Mouse (Mus musculus): ENCODE data around the gene D630045J12Rik. TPM values are rescaled to one million over a fixed set of nuclear protein-coding genes. Genes with fewer than 3 reads are reported as not detected.

D630045J12Rik gene
- total and polyA plus RNA-seq, 2 experiments from 2014 or later, result 7.6 to 31.9 TPM

DNA sequence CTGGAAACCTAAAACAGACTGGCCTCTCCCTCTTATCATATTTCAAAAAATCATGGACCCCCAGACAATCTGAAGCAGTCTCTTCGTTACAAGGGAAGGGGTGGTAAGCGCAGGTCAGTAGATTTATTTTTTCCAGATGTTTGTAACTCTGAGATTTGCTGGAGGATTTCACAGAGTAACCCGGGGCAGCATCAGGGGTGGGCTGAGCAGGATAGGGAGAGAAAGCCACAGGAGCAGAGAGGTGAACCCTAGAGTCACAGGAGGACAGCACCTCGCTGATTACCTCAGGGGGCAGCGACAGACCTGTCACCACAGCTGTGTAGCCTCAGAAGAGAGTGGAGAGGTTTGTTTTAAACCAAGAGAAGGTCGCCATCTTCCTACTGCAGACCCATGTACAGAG is 88.4 kb downstream of the D630045J12Rik start:
- Histone ChIP-seq H3K9me3 (ENCODE audit: low read length) (no peaks in the 10 kb centered on the region), H3K9ac (replicated peaks; ENCODE audit: low read length) (no peak overlapping the region), H3K4me3 (ENCODE audit: low read length) (no peak overlapping the region), H3K27me3 (ENCODE audit: insufficient read depth, low read length) (no peaks in the 10 kb centered on the region), H3K27ac (no peak overlapping the region), H3K4me2 (ENCODE audit: low read depth, low read length) (no peak overlapping the region), H3K36me3 (ENCODE audit: insufficient read depth, low read length) (peaks cover 19% of the 10 kb centered on the region), H3K4me1 (ENCODE audit: insufficient read depth, low read length) (no peaks in the 10 kb centered on the region; the same call in 1 of the 2 replicates)
- DNase-seq (ENCODE audit: low spot score) (no peak), ATAC-seq (no peak)
- TF ChIP-seq CTCF (IDR thresholded peaks at IDR 0.05; ENCODE audit: low read depth), result no peak
- 79% methylated on average over 6 of the region's 6 CpGs for WGBS

DNA sequence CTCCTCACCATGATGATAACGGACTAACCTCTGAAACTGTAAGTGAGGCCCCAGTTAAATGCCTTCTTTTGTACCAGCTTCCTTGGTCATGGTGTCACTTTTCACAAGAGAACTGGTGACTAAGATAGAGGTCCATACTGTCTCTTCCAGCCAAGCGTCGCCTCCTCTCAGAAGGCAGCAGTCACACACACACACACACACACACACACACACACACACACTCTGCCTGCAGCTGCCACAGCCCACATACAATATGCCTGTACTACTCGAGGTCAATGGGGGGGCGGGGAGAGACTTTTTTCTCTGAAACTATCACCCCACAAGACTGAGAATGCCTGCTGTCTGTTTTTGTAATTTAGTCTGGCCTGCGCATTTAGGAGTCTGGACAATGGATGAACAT is 89.1 kb downstream of the D630045J12Rik start:
- Histone ChIP-seq H3K4me1 (ENCODE audit: insufficient read depth, low read length) (no peaks in the 10 kb centered on the region; the same call in 1 of the 2 replicates), H3K36me3 (ENCODE audit: insufficient read depth, low read length) (peaks cover 17% of the 10 kb centered on the region), H3K4me2 (ENCODE audit: low read depth, low read length) (no peak overlapping the region), H3K9me3 (ENCODE audit: low read length) (no peaks in the 10 kb centered on the region), H3K4me3 (ENCODE audit: low read length) (no peak overlapping the region), H3K27me3 (ENCODE audit: insufficient read depth, low read length) (no peaks in the 10 kb centered on the region), H3K27ac (no peak overlapping the region), H3K9ac (replicated peaks; ENCODE audit: low read length) (no peak overlapping the region)
- TF ChIP-seq CTCF (IDR thresholded peaks at IDR 0.05; ENCODE audit: low read depth), result no peak
- ATAC-seq (no peak), DNase-seq (ENCODE audit: low spot score) (no peak)
- WGBS, result 85% methylated on average over 6 of the region's 6 CpGs

- no peak for TF ChIP-seq CTCF (IDR thresholded peaks at IDR 0.05; ENCODE audit: low read depth)
- peaks cover 2% of the 10 kb centered on the region; the same call in 1 of the 2 replicates for H3K4me1 ChIP-seq (ENCODE audit: insufficient read depth, low read length)
- H3K36me3 ChIP-seq (ENCODE audit: insufficient read depth, low read length), result peaks cover 6% of the 10 kb centered on the region; the same call in 1 of the 2 replicates
- H3K9ac ChIP-seq (replicated peaks; ENCODE audit: low read length), result no peak overlapping the region
- 40% methylated on average over 14 of the region's 14 CpGs for WGBS
- ATAC-seq (no peak), DNase-seq (ENCODE audit: low spot score) (no peak)
- no peak overlapping the region for H3K4me3 ChIP-seq (ENCODE audit: low read length)
- H3K27me3 ChIP-seq (ENCODE audit: insufficient read depth, low read length), result no peaks in the 10 kb centered on the region
- no peaks in the 10 kb centered on the region for H3K9me3 ChIP-seq (ENCODE audit: low read length)
- no peak overlapping the region for H3K27ac ChIP-seq
- no peak overlapping the region for H3K4me2 ChIP-seq (ENCODE audit: low read depth, low read length)
Observed at GRCm38 (mm10) chr6:38162825-38163504, 90.8 kb downstream of the D630045J12Rik start.

DNA sequence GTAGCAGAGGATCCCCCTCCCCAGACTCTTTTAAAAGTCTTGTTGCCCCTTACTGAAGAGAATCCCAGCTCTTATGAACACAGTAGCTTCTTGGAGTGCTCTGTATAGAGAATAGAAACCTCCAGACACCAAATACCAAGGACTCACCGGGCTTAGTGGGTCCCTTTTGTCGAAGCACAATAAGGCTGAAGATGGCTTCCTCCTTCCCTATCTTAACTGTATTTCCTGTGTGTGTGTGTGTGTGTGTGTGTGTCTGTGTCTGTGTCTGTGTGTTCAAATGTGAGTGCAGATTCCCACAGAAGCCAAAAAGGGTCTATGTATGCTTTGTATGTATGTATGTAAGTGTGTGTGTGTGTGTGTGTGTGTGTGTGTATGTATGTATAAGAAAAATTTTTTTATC is 93.3 kb downstream of the D630045J12Rik start:
- ATAC-seq (no peak; the same call in 1 of the 2 replicates), DNase-seq (ENCODE audit: low spot score) (no peak)
- peaks cover 3% of the 10 kb centered on the region; the same call in 1 of the 2 replicates for H3K36me3 ChIP-seq (ENCODE audit: insufficient read depth, low read length)
- H3K27ac ChIP-seq, result no peak overlapping the region
- H3K4me1 ChIP-seq (ENCODE audit: insufficient read depth, low read length), result peaks cover 2% of the 10 kb centered on the region; the same call in 1 of the 2 replicates
- no peaks in the 10 kb centered on the region for H3K9me3 ChIP-seq (ENCODE audit: low read length)
- WGBS, result 64% methylated on average over 2 of the region's 2 CpGs
- H3K9ac ChIP-seq (replicated peaks; ENCODE audit: low read length), result no peak overlapping the region
- TF ChIP-seq CTCF (IDR thresholded peaks at IDR 0.05; ENCODE audit: low read depth), result no peak
- no peak overlapping the region for H3K4me3 ChIP-seq (ENCODE audit: low read length)
- H3K27me3 ChIP-seq (ENCODE audit: insufficient read depth, low read length), result no peaks in the 10 kb centered on the region
- no peak overlapping the region for H3K4me2 ChIP-seq (ENCODE audit: low read depth, low read length)

- DNase-seq (ENCODE audit: low spot score), result peak; percentile 94
- TF ChIP-seq CTCF (IDR thresholded peaks at IDR 0.05; ENCODE audit: low read depth), result peak; percentile 94
- Histone ChIP-seq H3K4me3 (ENCODE audit: low read length) (no peak overlapping the region), H3K9me3 (ENCODE audit: low read length) (no peaks in the 10 kb centered on the region), H3K4me2 (ENCODE audit: low read depth, low read length) (no peak overlapping the region), H3K27ac (no peak overlapping the region), H3K9ac (replicated peaks; ENCODE audit: low read length) (no peak overlapping the region), H3K36me3 (ENCODE audit: insufficient read depth, low read length) (peaks cover 3% of the 10 kb centered on the region; the same call in 1 of the 2 replicates), H3K27me3 (ENCODE audit: insufficient read depth, low read length) (no peaks in the 10 kb centered on the region), H3K4me1 (ENCODE audit: insufficient read depth, low read length) (peaks cover 2% of the 10 kb centered on the region; the same call in 1 of the 2 replicates)
- WGBS, result 15% methylated on average over 3 of the region's 3 CpGs
- ATAC-seq, result peak; percentile 75
Observed at GRCm38 (mm10) chr6:38160102-38160501, 93.7 kb downstream of the D630045J12Rik start.

GRCm38 (mm10) chr6:38159576-38159975 is 94.2 kb downstream of the D630045J12Rik start:
- H3K27me3 ChIP-seq (ENCODE audit: insufficient read depth, low read length), result no peaks in the 10 kb centered on the region
- H3K9ac ChIP-seq (replicated peaks; ENCODE audit: low read length), result no peak overlapping the region
- H3K36me3 ChIP-seq (ENCODE audit: insufficient read depth, low read length), result peaks cover 3% of the 10 kb centered on the region; the same call in 1 of the 2 replicates
- no peak overlapping the region for H3K4me3 ChIP-seq (ENCODE audit: low read length)
- TF ChIP-seq CTCF (IDR thresholded peaks at IDR 0.05; ENCODE audit: low read depth), result no peak
- DNase-seq (ENCODE audit: low spot score) (no peak), ATAC-seq (no peak)
- WGBS, result 80% methylated on average over 4 of the region's 4 CpGs
- no peak overlapping the region for H3K4me2 ChIP-seq (ENCODE audit: low read depth, low read length)
- no peak overlapping the region for H3K27ac ChIP-seq
- no peaks in the 10 kb centered on the region for H3K9me3 ChIP-seq (ENCODE audit: low read length)
- peaks cover 2% of the 10 kb centered on the region; the same call in 1 of the 2 replicates for H3K4me1 ChIP-seq (ENCODE audit: insufficient read depth, low read length)

- Histone ChIP-seq H3K4me2 (ENCODE audit: low read depth, low read length) (no peak overlapping the region), H3K4me3 (ENCODE audit: low read length) (no peak overlapping the region), H3K9ac (replicated peaks; ENCODE audit: low read length) (no peak overlapping the region), H3K4me1 (ENCODE audit: insufficient read depth, low read length) (peaks cover 2% of the 10 kb centered on the region; the same call in 1 of the 2 replicates), H3K27me3 (ENCODE audit: insufficient read depth, low read length) (no peaks in the 10 kb centered on the region), H3K27ac (no peak overlapping the region), H3K36me3 (ENCODE audit: insufficient read depth, low read length) (peaks cover 7% of the 10 kb centered on the region; the same call in 1 of the 2 replicates), H3K9me3 (ENCODE audit: low read length) (no peaks in the 10 kb centered on the region)
- no peak for ATAC-seq
- DNase-seq (ENCODE audit: low spot score), result no peak
- TF ChIP-seq CTCF (IDR thresholded peaks at IDR 0.05; ENCODE audit: low read depth), result 0 out of 2 replicates have a peak, but pooled peaks have one; percentile 7
- WGBS, result 39% methylated on average over 16 of the region's 16 CpGs
Observed at GRCm38 (mm10) chr6:38157925-38158324, 95.9 kb downstream of the D630045J12Rik start.

All from hindbrain, postnatal 0 days (tissue).